Mouse (Mus musculus): ENCODE results near the gene Lsm4.

DNA sequence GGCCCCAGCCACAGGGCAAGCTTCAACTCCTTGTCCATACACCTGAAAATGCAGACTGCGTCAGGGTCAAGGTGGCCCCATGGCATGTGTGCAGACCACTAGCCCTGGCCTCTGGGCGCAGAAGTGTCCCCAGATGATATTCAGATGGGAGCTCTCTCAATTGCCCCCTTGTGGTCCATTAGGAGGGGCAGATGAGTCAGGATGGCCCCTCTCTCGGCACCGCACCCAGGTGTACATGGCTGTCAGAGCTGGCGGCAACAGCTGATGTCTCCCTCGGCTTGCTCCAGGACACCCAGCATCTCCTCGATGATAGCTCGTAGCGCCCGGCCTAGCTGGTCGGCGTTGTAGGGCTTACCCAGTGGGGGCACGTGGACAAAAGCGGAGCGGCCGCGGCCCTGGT, 22.7 kb upstream of the Lsm4 start:
- no peak for TF ChIP-seq CTCF (IDR thresholded peaks at IDR 0.05; ENCODE audit: low read depth)
- TF ChIP-seq EP300 (optimal IDR thresholded peaks at IDR 0.05): no peak
